Mouse (Mus musculus): ENCODE measurements around the gene Scnm1.
"Not testable (repeated sequence)": the region's sequence is repeated elsewhere in the genome, so short reads cannot be mapped to it uniquely, and the experiment has no call there.

Scnm1 gene

DNA sequence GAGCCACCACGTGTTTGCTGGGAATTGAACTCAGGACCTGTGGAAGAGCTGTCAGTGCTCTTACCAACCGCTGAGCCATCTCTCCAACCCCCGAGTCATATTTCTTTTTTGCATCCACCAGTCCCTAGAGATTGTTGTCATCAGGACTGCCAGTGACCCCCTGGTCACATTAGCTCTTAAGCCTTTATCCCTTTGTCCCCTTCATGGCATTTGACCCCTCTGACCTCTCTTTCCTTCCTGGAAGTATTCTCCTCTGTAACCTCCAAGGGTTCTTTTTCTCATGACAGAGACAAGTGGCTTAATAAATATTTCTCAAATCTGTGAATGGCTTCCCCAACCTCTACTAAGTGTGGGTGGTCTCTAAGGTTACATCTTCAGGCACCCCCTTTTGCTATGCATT lies 14.1 kb upstream of the Scnm1 start:
- no peak for DNase-seq (ENCODE audit: low spot score)

DNA sequence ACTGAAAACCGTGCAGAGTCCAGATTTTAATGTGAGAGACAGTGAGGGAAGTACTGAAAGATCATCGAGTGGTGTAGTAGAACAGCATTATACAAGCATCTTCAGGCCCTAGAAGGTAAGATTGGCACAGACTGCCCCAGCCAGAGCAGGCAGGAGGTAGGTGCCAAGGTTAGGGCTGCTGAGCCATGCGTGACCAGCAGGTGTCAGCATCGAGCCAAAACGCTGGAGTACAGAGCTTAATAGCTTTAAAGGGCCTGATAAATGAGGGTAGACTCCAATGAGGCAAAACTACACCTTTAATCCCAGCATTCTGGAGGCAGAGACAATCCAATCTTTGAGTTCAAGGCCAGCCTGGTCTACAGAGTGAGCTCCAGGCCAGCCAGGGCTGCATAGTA lies 8.8 kb upstream of the Scnm1 start:
- peak; percentile 58 for DNase-seq (ENCODE audit: low spot score)

DNA sequence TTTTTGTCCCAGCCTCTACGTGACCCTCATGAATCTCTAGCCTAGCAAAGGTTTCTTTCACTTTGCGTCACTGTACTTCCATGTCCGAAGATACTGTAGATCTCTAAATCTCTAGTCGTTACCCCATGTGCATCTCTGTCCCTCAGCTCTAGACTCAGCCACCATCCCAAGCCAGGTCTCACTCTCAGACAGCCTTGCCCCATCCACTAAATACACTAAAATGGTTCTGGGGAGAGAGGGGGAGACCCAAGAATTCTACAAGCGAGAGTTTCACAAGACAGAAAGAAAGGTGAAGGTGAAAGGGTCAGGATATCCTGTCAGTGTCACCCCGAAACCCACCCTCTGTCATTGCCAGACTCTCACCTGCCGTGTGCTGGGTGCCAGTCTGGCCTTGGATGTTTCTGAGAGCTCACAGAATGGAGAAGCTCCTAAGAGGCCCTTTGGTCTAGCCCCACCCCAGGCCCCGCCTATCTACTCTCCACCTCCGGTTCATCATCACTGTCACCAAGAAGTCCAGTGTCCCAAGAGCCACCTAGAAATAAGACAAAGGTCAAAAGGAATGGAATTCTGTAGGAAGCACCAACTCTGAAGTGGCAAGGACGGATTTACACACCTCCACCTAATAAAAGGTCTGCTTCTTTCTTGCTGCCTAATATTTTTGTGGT lies 8.3 kb upstream of the Scnm1 start, which contains the start of gene Tnfaip8l2:
TSS of gene Tnfaip8l2 (minus strand) at position 409 of the 665 bp plus-strand sequence.
- no peak for DNase-seq (ENCODE audit: low spot score)

DNA sequence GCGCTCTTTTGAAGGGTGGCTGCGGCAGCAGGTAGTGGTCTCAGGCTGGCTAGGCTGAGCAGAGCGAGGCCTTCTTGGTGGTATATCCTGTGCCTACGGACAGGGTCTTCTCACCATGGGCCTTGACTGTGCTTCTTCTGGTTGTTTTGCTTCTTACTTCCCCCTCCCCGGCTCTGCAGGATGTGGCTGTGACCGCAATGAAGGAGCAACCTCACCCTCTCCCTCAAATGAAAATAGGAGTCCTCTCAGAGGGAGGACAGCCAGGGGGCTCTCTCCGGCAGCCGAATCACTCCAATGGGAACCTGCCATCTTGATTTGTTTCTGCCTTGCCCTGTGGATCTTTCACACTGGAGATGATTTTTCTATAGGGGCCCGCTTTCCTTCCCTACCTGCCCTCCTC lies 7.7 kb upstream of the Scnm1 start:
- no peak for DNase-seq (ENCODE audit: low spot score)

DNA sequence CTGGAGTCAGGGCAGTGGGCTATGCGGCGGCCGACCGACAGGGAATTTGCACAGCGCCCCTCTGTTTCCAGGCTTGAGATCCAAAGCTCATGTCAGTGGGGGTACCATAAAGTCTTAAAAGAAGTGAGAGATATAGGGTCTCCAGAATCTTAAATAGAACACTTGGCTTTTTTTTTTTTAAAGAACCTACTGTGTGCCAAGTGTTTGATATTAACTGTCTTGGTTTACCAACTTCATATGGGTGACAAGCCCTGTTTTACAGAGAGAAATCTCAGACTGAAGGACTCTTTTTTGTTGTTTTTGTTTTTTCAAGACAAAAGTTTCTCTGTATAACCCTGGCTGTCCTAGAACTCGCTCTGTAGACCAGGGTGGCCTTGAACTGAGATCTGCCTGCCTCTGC lies 7.0 kb upstream of the Scnm1 start:
- DNase-seq (ENCODE audit: low spot score) = no peak

DNA sequence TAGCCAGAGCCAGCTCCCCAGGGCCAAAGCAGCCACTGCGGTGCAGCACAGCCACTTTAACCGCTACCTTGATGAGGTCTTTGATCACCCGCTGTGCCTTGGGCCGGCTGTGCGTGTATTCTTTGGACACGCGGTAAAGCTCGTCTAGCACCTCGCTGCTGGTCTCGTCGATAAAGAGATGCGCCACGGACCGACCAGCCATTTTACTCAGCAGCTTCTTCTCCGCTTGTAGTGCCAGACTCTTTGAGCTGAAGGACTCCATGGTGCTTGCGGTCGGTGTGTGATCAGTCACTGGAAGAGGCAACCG lies 6.4 kb upstream of the Scnm1 start:
- no peak for DNase-seq (ENCODE audit: low spot score)

DNA sequence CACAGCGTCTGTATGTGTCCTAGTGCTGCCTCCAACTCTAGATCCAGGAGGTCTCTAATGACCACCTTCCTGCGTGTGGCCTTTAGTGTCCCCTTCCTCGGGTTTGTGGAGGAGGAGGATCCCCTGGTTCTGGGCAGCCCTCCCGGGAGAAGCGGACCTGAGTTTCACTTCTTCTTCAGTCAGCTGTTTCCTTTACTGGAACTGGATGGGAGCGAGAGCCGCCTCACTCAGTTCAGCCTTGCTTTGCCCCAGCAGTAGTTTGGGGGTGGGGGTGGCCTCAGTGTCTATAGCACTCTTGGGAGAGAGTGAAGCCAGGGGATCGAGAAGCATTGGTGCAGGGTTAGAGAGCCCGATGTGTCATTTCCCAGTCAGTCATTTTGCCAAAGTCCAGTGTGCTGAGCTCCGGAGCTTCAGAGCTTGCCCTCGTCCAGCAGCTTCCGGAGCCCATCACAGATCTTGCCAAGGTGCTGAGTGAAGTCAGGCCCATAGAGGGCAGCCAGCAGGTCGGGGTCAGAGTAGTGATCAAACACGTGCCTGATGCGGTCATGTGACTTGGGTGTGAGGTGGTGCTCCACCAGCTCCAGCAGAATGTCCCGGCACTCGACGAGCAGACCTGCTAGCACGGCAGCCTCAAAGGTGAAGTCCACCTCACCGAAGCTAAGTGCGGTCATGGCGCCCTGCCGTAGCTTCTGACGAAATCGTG lies 5.9 kb upstream of the Scnm1 start:
- DNase-seq (ENCODE audit: low spot score) = no peak

DNA sequence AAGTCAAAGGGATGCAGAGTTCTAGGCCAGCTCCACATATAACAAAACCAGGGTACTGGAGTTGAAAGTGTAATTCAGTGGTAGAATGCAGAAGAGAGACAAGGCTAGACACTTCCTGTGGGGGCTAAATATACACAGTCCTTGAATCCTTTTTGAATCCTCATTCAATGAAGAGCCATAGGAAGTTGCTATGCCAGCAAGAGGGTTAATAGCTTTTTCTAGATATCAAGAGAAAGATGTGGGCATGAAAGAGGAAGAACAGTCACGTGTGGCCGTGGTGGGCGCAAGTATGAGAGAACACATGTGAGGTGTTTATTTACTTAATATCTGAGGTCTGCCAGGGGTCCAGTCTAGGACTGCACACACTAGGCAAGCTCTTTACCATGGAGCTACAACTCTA lies 2.5 kb upstream of the Scnm1 start:
- no peak for DNase-seq (ENCODE audit: low spot score)

DNA sequence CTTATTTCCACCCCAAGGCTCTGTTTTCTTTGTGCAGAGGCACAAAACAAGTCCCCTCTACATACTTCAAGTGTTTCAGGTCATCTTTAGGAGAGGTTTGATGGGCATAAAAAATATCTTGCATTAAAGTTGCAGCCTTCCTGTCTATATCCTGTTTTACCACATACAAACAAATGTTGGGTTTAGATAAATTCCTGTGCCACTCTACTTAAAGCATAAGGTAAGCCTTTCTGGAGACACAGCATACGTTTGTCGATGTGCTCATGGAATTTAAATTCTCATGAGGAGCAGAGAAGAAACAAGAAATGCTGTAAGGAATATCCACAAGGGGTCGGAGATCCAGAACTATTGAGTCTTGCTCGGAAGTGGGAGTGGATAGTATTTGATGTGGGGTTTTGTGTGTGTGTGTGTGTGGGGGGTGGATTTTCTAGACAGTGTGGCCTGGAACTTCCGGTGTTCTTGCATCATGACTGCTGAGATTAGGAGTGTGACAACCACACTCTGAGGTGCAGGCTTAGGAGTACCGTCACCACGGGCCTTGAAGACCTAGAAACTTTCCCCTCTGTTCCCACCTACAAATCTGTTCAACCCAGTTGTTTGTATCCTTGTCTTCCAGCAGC lies 1.7 kb upstream of the Scnm1 start:
- DNase-seq (ENCODE audit: low spot score) = no peak

DNA sequence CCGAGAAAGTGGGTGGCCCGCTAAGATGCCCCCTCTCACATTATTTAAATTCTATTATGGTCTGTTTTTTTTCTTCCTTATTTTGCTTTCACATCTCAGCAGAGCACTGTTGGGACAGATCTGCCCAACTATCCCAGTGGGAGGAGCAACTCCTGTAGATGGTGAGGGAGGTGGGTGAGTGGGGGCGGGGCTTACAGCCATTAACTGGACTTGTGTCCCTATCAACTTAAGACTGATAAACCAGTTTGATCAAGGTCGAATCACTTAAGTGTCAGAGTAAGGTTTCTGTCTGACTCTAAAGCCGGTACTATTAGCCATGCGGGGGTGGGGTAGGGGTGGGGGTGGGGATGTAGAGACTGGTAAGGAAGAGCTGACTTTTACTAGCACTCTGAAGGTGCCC lies 1.2 kb upstream of the Scnm1 start:
- DNase-seq (ENCODE audit: low spot score) = no peak

DNA sequence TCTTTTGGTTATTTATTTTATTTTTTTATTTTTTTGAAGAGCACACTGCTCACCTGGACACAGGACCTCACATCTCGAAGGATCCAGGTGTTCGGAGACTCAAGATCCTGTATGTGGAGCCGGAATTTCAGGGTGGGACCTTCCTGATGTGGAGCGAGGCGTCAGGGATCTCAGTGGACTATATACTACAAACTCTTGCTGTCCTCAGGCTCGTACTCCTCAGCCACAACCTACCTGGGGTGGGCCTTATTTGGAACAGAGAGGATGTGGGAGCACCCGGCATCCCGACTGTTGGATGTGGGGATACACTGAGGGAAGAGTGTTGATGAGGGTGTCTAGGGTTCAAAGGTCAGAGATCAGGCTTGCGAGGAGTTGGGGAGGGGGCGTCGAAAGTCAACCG lies 322 bp upstream of the Scnm1 start:
- DNase-seq (ENCODE audit: low spot score) = not testable (repeated sequence)

DNA sequence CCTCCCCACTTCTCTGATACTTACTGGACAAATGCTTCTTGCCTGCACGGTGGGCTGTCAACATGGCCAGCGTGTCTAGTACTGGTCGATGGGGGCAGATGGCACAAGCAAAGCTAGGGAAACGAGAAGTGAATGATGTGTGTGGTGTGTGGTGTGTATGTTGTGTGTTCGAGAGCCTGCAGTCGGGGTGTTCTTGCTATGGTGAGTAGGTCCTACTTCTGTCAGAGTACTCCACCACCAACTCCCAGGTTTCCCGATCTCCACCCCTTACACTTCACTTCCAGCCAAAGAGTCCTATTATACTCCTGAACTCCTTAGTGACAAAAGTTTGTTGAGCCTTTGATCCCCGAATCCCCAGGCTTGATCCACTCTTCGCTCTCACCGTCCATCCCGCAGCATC lies 635 bp downstream of the Scnm1 start:
- no peak for DNase-seq (ENCODE audit: low spot score)

DNA sequence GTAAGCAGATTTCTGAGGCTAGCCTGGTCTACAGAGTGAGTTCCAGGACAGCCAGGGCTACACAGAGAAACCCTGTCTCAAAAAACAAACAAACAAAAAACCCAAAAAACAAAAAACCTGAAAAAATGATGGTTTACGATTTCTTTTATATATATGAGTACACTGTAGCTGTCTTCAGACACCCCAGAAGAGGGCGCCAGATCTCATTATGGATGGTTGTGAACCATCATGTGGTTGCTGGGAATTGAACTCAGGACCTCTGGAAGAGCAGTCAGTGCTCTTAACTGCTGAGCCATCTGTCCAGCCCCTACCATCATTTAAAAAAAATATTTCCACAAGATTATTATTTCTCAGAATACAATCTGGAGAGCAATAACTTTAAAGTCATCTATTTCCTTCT lies 1.4 kb downstream of the Scnm1 start:
- DNase-seq (ENCODE audit: low spot score) = not testable (repeated sequence)

DNA sequence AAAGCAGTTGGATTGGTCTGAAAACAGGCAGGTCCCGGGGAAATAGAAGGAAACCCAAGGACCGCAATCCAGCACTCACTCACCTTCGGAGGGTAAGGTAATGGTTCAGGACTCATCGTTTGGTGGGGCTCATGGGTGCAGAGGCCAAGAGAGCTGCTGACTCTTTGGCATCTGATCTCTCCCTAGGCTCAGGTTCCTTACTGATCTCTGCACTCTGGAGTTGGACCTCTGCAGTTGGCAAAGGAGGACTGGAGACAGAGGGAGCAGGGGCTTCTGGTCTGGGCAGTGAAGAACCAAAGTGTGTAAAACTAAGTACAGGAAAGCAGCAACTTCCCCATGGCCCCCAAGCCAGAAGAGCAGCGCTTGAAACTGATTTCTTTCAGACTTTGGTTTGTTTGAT lies 3.7 kb downstream of the Scnm1 start:
- no peak for DNase-seq (ENCODE audit: low spot score)

DNA sequence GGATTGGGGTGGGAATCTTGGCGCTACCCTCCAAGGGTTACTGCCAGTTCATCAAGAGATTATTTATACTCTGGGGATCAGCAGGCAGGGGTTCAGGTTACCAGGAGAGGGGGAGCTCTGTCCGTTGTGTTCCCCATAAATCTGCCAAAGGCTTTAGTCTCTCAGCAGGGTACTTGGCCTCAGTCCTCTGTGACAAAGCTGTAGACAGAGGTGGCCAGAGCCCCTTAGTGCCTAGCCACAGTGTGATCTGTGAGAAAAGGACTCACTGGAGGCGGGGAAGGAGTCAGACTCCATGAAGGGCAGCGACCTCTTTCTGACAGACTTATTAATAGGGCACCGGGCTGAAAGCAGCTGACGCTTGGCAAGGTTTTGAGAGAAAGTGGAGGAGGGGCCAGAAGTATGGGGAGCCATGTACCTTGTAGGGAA lies 4.6 kb downstream of the Scnm1 start:
- no peak for DNase-seq (ENCODE audit: low spot score)

DNA sequence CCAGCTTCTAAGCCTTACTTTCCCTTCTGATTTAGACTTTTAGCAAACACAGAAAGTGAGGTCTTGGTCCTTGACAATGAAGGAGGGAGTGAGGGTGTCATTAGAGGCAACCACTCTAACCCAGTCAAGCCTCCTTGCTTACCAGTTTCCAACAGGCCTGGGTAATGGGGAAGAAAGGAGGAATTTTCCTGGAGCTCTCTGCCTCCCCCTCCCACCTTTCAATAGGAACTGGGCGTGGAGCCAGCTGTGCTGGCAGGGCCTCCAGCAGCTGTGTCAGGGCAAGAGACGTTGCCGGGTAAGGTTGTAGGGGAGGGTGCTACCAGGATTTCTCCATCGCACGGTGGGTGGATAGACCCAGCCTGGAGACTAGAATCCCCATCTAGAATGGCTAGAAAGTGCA lies 8.8 kb downstream of the Scnm1 start:
- DNase-seq (ENCODE audit: low spot score) = no peak

DNA sequence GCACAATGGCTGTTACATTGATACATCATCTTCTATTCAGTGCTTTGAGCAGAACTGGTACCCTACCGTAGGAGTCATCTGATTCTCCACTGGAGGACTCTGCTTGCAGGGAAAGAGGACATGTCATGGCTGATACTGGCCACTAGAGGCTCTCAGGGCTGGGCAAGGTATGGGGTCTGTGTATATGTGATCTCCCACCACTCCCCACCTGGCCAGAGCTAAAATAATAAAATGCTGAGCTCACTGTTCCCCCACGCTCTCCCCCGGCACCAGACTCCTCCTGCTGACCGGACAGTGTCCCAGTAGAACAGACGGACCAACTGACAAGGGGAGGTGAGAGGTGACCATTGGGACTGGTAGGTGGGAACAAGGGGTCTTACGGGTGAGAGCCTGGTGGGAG lies 9.6 kb downstream of the Scnm1 start, which contains the start of gene Tmod4:
TSS of gene Tmod4 (plus strand) at position 231 of the 400 bp plus-strand sequence.
- DNase-seq (ENCODE audit: low spot score) = no peak

DNA sequence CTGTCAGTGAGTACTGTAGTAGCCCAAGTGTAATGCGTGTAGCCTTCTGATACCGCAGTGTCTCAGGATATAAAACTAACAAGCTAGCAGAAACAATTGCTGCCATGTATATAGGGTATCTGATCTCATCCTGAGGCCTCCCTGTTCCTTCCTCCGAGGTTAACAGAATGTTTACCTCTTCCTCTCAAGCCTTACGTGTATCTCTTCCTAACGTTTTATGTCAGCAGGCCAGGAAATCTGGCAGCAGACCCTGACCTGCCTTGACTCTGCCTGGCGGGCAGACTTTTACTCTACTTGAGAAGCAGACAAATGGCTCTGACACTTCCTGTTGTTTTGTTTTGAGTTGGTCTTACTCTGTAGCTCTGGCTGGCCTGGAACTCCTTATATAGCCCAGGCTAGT lies 12.2 kb downstream of the Scnm1 start:
- no peak for DNase-seq (ENCODE audit: low spot score)

DNA sequence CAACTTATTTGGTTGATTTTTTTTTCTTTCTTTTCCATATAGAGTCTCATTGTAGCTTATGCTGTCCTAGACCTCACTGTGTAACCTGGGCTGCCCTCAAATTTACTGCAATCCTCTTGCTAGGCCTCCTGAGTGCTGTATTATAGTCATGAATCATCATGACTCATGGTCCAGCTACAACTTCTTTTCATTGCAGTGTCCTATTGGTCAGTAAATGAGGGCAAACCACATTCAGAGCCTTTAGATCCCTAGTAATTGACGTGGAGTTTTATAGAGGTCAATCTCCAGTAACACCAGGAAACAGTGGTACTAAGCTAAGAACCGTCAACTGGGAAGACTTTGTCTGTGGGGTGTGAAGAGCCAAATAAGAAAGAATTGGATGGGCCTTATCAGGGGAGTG lies 16.1 kb downstream of the Scnm1 start:
- DNase-seq (ENCODE audit: low spot score) = no peak

DNA sequence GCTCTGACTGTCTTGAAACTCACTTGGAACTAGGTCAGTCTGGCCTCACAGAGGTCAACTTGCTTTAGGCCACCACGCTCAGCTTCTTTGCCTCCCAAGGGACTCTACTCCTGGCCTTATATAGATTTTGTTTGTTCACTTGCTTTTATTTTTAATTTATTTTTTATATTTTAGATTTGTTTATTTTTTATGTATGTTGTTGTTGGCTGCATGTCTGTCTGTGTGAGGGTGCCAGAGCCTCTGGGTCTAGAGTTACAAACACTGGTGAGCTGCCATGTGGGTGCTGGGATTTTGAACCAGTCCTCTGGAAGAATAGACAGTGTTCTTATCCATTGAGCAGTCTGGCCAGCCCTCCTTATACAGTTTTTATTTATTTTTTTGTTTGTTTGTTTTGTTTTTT lies 21.1 kb downstream of the Scnm1 start:
- DNase-seq (ENCODE audit: low spot score) = no peak

DNA sequence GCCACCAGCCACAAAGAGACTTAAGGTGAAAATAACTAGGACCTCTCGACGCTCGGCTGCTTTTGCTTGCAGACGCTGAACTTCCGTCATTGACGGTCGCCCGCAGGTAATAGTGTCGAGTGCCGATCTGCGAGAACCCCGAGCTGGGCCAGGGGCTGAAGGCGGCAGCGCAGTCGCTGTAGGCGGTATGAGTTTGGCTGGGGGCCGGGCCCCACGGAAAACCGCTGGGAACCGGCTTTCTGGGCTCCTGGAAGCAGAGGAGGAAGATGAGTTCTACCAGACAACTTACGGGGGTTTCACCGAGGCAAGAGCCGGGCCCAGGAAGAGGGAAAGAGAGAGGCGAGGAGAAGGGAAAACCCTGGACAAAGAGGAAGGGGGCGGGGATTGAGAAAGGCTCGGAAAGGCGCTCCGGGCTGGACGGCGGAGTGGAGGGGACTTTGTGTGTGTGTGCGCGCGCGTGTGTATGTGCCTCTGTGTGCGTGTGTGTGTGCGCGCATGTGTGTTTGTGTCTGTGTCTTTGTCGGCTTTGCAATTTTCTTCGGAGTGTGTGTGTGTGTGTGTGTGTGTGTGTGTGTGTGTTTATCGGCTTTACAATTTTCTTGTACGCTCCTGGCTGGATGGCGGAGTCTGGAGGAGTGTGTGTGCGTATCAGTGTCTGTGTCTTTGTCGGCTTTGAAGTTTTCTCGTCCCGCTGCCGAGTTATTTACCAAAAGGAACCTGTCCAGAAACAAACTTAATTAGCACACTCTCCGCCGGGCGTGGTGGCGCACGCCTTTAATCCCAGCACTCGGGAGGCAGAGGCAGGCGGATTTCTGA lies 22.7 kb downstream of the Scnm1 start, which contains the start of gene Vps72:
TSS of gene Vps72 (plus strand) at position 112 of the 816 bp plus-strand sequence.
- DNase-seq (ENCODE audit: low spot score) = peak; percentile 61

DNA sequence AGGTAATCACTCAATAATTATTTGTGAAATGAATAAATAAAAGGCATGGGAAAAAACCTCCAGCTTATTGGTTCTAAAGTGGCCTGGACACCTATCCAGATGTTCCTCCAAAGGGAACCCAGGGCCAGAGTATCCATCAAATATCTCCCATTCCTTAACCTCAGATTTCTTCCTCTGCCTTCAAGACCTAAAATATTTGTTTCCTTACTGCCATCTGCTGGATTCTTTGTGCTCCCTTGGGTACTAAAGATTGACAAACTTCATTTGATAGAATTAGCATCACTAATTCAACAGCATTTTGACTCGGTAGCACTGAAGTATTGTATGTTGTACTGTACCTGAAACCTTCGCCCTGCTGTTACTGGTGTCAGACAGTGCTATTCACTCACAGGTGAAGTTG lies 25.9 kb downstream of the Scnm1 start:
- no peak for DNase-seq (ENCODE audit: low spot score)

DNA sequence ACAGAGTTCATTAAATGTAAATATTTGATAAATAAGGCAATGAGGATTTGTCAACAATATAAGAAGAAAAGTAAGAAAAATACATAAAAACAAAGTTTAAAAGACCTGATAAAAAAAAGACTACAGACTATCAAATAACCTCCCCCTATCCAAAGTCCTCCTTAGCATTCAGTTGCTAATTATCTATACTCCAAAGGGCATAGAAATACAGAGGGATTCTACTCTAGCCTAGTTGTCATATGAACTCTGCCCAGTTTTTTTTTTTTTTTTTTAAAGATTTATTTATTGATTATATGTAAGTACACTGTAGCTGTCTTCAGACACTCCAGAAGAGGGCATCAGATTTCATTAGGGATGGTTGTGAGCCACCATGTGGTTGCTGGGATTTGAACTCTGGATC lies 26.5 kb downstream of the Scnm1 start:
- not testable (repeated sequence) for DNase-seq (ENCODE audit: low spot score)

Data from urinary bladder, postnatal 10 days (tissue).